Mouse (Mus musculus): Measurements from ENCODE around the gene Rabepk. TPM values are rescaled to one million over a fixed set of nuclear protein-coding genes. Genes with fewer than 3 reads are reported as not detected.

The Rabepk gene
- total and polyA plus RNA-seq, 3 experiments = 62.1 to 88.4 (median 68.8) TPM

DNA sequence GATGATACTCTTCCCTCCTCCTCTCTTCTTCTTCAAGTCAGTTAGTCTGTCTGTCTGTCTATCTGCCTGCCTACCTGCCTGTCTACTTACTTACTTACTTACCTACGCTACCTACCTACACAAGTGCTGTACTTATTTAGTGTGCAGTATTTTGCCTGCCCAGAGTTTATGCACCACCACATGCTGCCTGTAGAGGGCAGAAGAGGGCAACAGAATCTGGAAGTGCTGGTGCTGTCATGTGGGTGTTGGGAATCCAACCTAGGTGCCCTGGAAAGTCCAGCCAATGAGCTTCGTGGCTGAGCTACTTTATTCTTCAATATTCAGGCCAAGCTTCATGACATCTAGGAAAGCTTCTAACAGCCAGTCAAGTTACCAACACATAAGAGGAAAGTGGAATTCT is 15.6 kb downstream of the Rabepk start:
- dilution Hi-C loops (cut with MboI; ENCODE audit: extremely low pct_ligation_motif_present, extremely low pct_unique_long_range_greater_than_20kb, low sequenced_read_pairs) = no loop called here
- H3K36me3 ChIP-seq (replicated peaks in 1 of 2; ENCODE audit: control insufficient read depth in 1 of 2, insufficient read depth in 1 of 2, low read length in 1 of 2) = peaks cover 62 to 88% of the 10 kb centered on the region in 2 experiments
- DNase-seq (ENCODE audit: extremely low read depth) = no peak

DNA sequence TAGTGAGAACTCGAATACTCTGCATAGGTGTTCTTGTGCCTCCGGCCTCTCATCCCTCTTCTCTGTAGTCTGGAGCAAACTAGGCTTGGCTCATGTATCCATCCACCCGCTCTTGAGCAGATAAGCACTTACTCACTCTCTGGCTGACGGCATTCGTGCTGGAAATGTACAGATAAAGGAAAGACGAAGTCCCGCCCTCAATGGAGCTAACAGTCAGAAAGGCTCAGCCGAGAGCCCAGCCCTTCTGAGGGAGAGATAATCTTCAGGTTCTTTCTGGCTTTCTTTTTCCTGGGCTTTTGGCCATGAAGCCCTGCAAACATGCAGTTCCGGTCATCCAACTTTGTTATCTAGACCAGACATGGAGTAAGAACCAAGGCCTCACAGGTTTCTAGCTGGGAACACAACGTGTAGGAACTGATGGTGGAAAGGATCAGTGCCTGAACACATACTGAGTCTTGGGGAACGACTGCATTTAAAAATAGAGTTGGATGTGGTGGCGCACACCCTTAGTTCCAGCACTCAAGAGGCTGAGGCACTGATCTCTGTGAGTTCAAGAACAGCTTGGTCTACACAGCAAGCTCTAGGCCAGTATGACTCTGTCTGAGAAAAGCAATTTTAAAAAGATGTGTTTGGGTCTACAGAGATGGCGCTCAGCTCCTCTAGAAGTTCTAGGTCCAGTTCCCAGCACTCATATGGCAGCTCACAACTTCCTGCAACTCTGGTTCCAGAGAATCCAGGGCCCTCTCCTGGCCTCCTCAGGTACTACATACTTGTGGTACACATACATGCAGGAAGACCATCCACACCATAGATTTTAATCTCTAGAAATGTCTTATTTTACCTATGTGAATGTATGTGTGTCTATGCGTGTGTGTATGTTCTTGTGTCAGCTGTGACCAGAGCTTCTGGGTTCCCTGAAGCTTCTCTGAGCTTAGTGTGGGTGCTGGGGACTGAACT is 16.4 kb downstream of the Rabepk start:
- no peak overlapping the region for H3K27ac ChIP-seq (ENCODE audit: insufficient read depth, low read depth)
- H3K79me2 ChIP-seq (replicated peaks; ENCODE audit: control insufficient read depth, extremely low read depth, insufficient read depth, poor library complexity, severe bottlenecking) = peaks cover 4% of the 10 kb centered on the region; the same call in 1 of the 2 replicates
- no peak for DNase-seq (ENCODE audit: extremely low read depth)
- H3K36me3 ChIP-seq (replicated peaks in 1 of 2; ENCODE audit: control insufficient read depth in 1 of 2, insufficient read depth in 1 of 2, low read length in 1 of 2) = peaks cover 61 to 88% of the 10 kb centered on the region in 2 experiments
- H3K4me2 ChIP-seq (ENCODE audit: insufficient read depth, low read depth, poor library complexity, severe bottlenecking) = no peak overlapping the region
- H3K27me3 ChIP-seq (replicated peaks) = no peaks in the 10 kb centered on the region
- dilution Hi-C loops (cut with MboI; ENCODE audit: extremely low pct_ligation_motif_present, extremely low pct_unique_long_range_greater_than_20kb, low sequenced_read_pairs) (no loop called here), in situ Hi-C loops (cut with MboI; ENCODE audit: low pct_ligation_motif_present, low pct_unique_long_range_greater_than_20kb, low sequenced_read_pairs) (loop anchor here (25.0 kb wide), 1 partner anchor 329 kb away; the partner anchor contains the start of genes AI182371 and Cntrl)
- H3K4me1 ChIP-seq (ENCODE audit: control insufficient read depth in 1 of 2, insufficient read depth in 2 of 2) = peaks cover 0 to 16% of the 10 kb centered on the region in 2 experiments; a peak in 2 of 4 replicates
- H3K9ac ChIP-seq (ENCODE audit: insufficient read depth, low read depth) = no peak overlapping the region
- TF ChIP-seq CHD2 (IDR thresholded peaks at IDR 0.05; ENCODE audit: low read length) (no peak), EP300 (IDR thresholded peaks at IDR 0.05; ENCODE audit: low read length) (no peak), RAD21 (IDR thresholded peaks at IDR 0.05; ENCODE audit: low read depth, low read length) (no peak), SIN3A (IDR thresholded peaks at IDR 0.05; ENCODE audit: low read length) (no peak), CTCF (conservative IDR thresholded peaks at IDR 0.05 in 1 of 2, IDR thresholded peaks at IDR 0.05 in 1 of 2; ENCODE audit: low read depth in 2 of 2, low read length in 2 of 2) (no peak), IRF4 (IDR thresholded peaks at IDR 0.05; ENCODE audit: low read depth, low read length) (no peak), HCFC1 (IDR thresholded peaks at IDR 0.05; ENCODE audit: low read depth, low read length) (no peak), MAFK (IDR thresholded peaks at IDR 0.05; ENCODE audit: insufficient replicate concordance, low read length) (no peak), KAT2A (IDR thresholded peaks at IDR 0.05; ENCODE audit: insufficient replicate concordance, low read length) (no peak), PAX5 (IDR thresholded peaks at IDR 0.05; ENCODE audit: low read length) (no peak), USF1 (IDR thresholded peaks at IDR 0.05; ENCODE audit: low read depth, low read length) (no peak), E2F4 (IDR thresholded peaks at IDR 0.05; ENCODE audit: insufficient replicate concordance, low read depth, low read length) (no peak), MEF2A (IDR thresholded peaks at IDR 0.05; ENCODE audit: borderline replicate concordance, low read depth, low read length) (no peak), POLR2A (IDR thresholded peaks at IDR 0.05; ENCODE audit: low read depth, low read length) (no peak), BHLHE40 (IDR thresholded peaks at IDR 0.05; ENCODE audit: low read depth, low read length) (no peak), MYC (IDR thresholded peaks at IDR 0.05; ENCODE audit: low read depth, low read length) (no peak), NRF1 (IDR thresholded peaks at IDR 0.05; ENCODE audit: low read depth, low read length) (no peak), ZNF384 (IDR thresholded peaks at IDR 0.05; ENCODE audit: low read depth, low read length) (no peak)
- no peak overlapping the region for H3K4me3 ChIP-seq (replicated peaks in 1 of 3; ENCODE audit: low read depth in 2 of 3, low read length in 2 of 3, poor library complexity in 1 of 3)
- H3K9me3 ChIP-seq (replicated peaks; ENCODE audit: low read length) = peaks cover 6% of the 10 kb centered on the region

More for the DNA sequence above, 15.6 kb downstream of the Rabepk start:
- H3K27ac ChIP-seq (ENCODE audit: insufficient read depth, low read depth) = no peak overlapping the region
- in situ Hi-C loops (cut with MboI; ENCODE audit: low pct_ligation_motif_present, low pct_unique_long_range_greater_than_20kb, low sequenced_read_pairs) = loop anchor here (25.0 kb wide), 1 partner anchor 328 kb away; the partner anchor contains the start of genes AI182371 and Cntrl
- H3K4me2 ChIP-seq (ENCODE audit: insufficient read depth, low read depth, poor library complexity, severe bottlenecking) = no peak overlapping the region
- H3K4me3 ChIP-seq (replicated peaks in 1 of 3; ENCODE audit: low read depth in 2 of 3, low read length in 2 of 3, poor library complexity in 1 of 3) = no peak overlapping the region
- H3K9ac ChIP-seq (ENCODE audit: insufficient read depth, low read depth) = no peak overlapping the region
- no peaks in the 10 kb centered on the region for H3K27me3 ChIP-seq (replicated peaks)
- TF ChIP-seq KAT2A (IDR thresholded peaks at IDR 0.05; ENCODE audit: insufficient replicate concordance, low read length) = no peak
- TF ChIP-seq CTCF (conservative IDR thresholded peaks at IDR 0.05 in 1 of 2, IDR thresholded peaks at IDR 0.05 in 1 of 2; ENCODE audit: low read depth in 2 of 2, low read length in 2 of 2) = peak; percentile 64 to 74
- TF ChIP-seq USF1 (IDR thresholded peaks at IDR 0.05; ENCODE audit: low read depth, low read length) = no peak
- peaks cover 6% of the 10 kb centered on the region for H3K9me3 ChIP-seq (replicated peaks; ENCODE audit: low read length)
- H3K79me2 ChIP-seq (replicated peaks; ENCODE audit: control insufficient read depth, extremely low read depth, insufficient read depth, poor library complexity, severe bottlenecking) = peaks cover 2% of the 10 kb centered on the region; the same call in 1 of the 2 replicates
- H3K4me1 ChIP-seq (ENCODE audit: control insufficient read depth in 1 of 2, insufficient read depth in 2 of 2) = peaks cover 0 to 14% of the 10 kb centered on the region in 2 experiments; a peak in 2 of 4 replicates

All from CH12.LX (cell line).